Mouse (Mus musculus): ENCODE results near the gene Xndc1. TPM values are rescaled to one million over a fixed set of nuclear protein-coding genes. Genes with fewer than 3 reads are reported as not detected.
A peak's percentile ranks its signal among the peaks of the same experiment; 100 is the strongest.

Gene Xndc1
- polyA plus RNA-seq, 1 experiment = 2.0 TPM

DNA sequence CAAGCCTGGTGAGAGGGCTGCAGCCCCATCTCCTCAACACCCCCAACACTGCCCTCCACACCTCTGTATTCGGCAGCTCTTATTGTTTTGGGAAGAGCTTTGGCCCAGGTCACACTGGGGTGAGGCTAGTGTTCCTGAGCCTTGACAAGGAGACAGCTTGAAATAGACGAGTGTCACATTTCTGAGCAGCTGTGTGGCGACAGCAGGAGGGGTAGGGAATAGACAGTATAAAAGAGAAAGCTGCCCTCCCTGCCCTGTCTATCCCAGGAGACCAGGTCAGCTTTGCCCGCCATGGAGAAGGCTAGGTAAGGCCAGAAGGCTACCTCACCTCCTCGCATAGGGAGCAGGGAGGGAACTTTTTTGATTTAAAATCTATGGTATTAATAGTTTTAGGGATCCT is 36.2 kb downstream of the Xndc1 start, which contains the start of gene Art1:
Gene Art1 (plus strand): TSS at position 257 of the 400 bp plus-strand sequence.
- no peaks in the 10 kb centered on the region for H3K36me3 ChIP-seq (ENCODE audit: control insufficient read depth)
- H3K4me3 ChIP-seq (replicated peaks) = no peak within 1 kb of the TSS
- TF ChIP-seq TAL1 (IDR thresholded peaks at IDR 0.05; ENCODE audit: low read length) = no peak
- no peak for TF ChIP-seq GATA1 (IDR thresholded peaks at IDR 0.05; ENCODE audit: low read length)
- peaks cover 41% of the 10 kb centered on the region for H3K4me1 ChIP-seq (ENCODE audit: control insufficient read depth)
- peaks cover 26% of the 10 kb centered on the region for H3K27me3 ChIP-seq (ENCODE audit: control insufficient read depth)
- no peaks in the 10 kb centered on the region for H3K9me3 ChIP-seq (ENCODE audit: control insufficient read depth, low read length)

DNA sequence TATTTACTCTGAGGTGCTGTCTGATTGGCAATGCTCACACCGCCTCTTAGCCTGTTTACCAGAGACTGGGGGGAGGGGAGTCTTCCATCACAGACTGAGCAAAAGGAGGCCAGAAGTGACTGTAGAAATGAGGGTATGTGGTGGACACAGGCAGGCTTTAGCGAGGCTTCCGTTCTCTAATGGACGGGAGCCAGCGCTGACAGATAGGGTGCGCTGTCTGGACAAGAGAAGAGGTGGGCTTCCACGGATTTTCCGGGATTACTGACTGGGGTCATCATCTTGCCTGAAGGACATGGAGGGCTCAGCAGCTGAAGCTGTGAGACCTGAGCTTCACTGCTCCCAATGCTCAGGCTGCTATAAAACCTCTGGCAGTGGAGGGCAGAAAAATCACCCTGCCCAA is 36.9 kb downstream of the Xndc1 start:
- TF ChIP-seq GATA1 (IDR thresholded peaks at IDR 0.05; ENCODE audit: low read length) = no peak
- no peak for TF ChIP-seq TAL1 (IDR thresholded peaks at IDR 0.05; ENCODE audit: low read length)
- Histone ChIP-seq H3K4me1 (ENCODE audit: control insufficient read depth) (peaks cover 47% of the 10 kb centered on the region), H3K9me3 (ENCODE audit: control insufficient read depth, low read length) (no peaks in the 10 kb centered on the region), H3K4me3 (replicated peaks) (no peak overlapping the region), H3K36me3 (ENCODE audit: control insufficient read depth) (no peaks in the 10 kb centered on the region), H3K27me3 (ENCODE audit: control insufficient read depth) (peaks cover 28% of the 10 kb centered on the region)

DNA sequence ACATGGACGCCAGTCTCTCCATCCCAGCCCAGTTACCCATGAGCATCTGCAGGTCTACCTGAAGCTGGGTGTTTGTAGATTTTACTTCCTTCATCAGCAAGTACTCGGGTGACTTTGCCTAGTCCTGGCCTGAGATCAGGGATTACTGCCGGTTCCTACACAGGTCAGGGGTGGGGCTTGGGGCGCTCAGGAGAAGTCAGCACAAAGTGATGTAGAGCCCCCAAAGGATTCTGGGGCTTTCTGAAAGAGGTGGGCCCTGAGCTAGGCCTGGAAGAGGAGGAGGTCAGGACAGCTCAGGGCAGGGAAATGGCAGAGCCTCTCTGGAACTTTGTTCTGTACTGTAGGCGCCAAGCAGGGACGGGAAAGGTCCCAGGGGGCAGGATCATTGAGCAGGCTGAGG is 37.4 kb downstream of the Xndc1 start:
- peaks cover 26% of the 10 kb centered on the region for H3K27me3 ChIP-seq (ENCODE audit: control insufficient read depth)
- no peak for TF ChIP-seq TAL1 (IDR thresholded peaks at IDR 0.05; ENCODE audit: low read length)
- no peak for TF ChIP-seq GATA1 (IDR thresholded peaks at IDR 0.05; ENCODE audit: low read length)
- peaks cover 47% of the 10 kb centered on the region for H3K4me1 ChIP-seq (ENCODE audit: control insufficient read depth)
- no peaks in the 10 kb centered on the region for H3K9me3 ChIP-seq (ENCODE audit: control insufficient read depth, low read length)
- no peaks in the 10 kb centered on the region for H3K36me3 ChIP-seq (ENCODE audit: control insufficient read depth)
- H3K4me3 ChIP-seq (replicated peaks) = no peak overlapping the region

- Histone ChIP-seq H3K27me3 (ENCODE audit: control insufficient read depth) (peaks cover 18% of the 10 kb centered on the region), H3K4me3 (replicated peaks) (no peak overlapping the region), H3K36me3 (ENCODE audit: control insufficient read depth) (no peaks in the 10 kb centered on the region), H3K9me3 (ENCODE audit: control insufficient read depth, low read length) (no peaks in the 10 kb centered on the region), H3K4me1 (ENCODE audit: control insufficient read depth) (peaks cover 47% of the 10 kb centered on the region)
- TF ChIP-seq TAL1 (IDR thresholded peaks at IDR 0.05; ENCODE audit: low read length) = no peak
- TF ChIP-seq GATA1 (IDR thresholded peaks at IDR 0.05; ENCODE audit: low read length) = no peak
These were observed 38.2 kb downstream of the Xndc1 start for GRCm38 (mm10) chr7:102103555-102103954.

- no peak for TF ChIP-seq GATA1 (IDR thresholded peaks at IDR 0.05; ENCODE audit: low read length)
- no peak for TF ChIP-seq TAL1 (IDR thresholded peaks at IDR 0.05; ENCODE audit: low read length)
- peaks cover 47% of the 10 kb centered on the region for H3K4me1 ChIP-seq (ENCODE audit: control insufficient read depth)
These were observed 38.8 kb downstream of the Xndc1 start for GRCm38 (mm10) chr7:102104126-102104525.

GRCm38 (mm10) chr7:102106700-102107141 is 41.4 kb downstream of the Xndc1 start:
- Histone ChIP-seq H3K36me3 (ENCODE audit: control insufficient read depth) (no peaks in the 10 kb centered on the region), H3K4me1 (ENCODE audit: control insufficient read depth) (peaks cover 32% of the 10 kb centered on the region), H3K27me3 (ENCODE audit: control insufficient read depth) (peaks cover 3% of the 10 kb centered on the region; the same call in 1 of the 2 replicates), H3K9me3 (ENCODE audit: control insufficient read depth, low read length) (no peaks in the 10 kb centered on the region), H3K4me3 (replicated peaks) (peak overlapping the region; percentile 30)
- TF ChIP-seq TAL1 (IDR thresholded peaks at IDR 0.05; ENCODE audit: low read length) (no peak), GATA1 (IDR thresholded peaks at IDR 0.05; ENCODE audit: low read length) (no peak)

More at GRCm38 (mm10) chr7:102104126-102104525, 38.8 kb downstream of the Xndc1 start:
- Histone ChIP-seq H3K4me3 (replicated peaks) (no peak overlapping the region), H3K36me3 (ENCODE audit: control insufficient read depth) (no peaks in the 10 kb centered on the region), H3K9me3 (ENCODE audit: control insufficient read depth, low read length) (no peaks in the 10 kb centered on the region), H3K27me3 (ENCODE audit: control insufficient read depth) (peaks cover 13% of the 10 kb centered on the region)

GRCm38 (mm10) chr7:102108206-102108605 is 42.9 kb downstream of the Xndc1 start:
- Histone ChIP-seq H3K27me3 (ENCODE audit: control insufficient read depth) (peaks cover 7% of the 10 kb centered on the region), H3K9me3 (ENCODE audit: control insufficient read depth, low read length) (no peaks in the 10 kb centered on the region)
- no peak for TF ChIP-seq TAL1 (IDR thresholded peaks at IDR 0.05; ENCODE audit: low read length)
- TF ChIP-seq GATA1 (IDR thresholded peaks at IDR 0.05; ENCODE audit: low read length) = no peak

GRCm38 (mm10) chr7:102109171-102109570 is 43.9 kb downstream of the Xndc1 start, which contains the start of gene Art5:
Gene Art5 (minus strand): TSS chr7:102109489.
- H3K4me1 ChIP-seq (ENCODE audit: control insufficient read depth) = peaks cover 23% of the 10 kb centered on the region
- no peak within 1 kb of the TSS for H3K4me3 ChIP-seq (replicated peaks)
- TF ChIP-seq GATA1 (IDR thresholded peaks at IDR 0.05; ENCODE audit: low read length) (no peak), TAL1 (IDR thresholded peaks at IDR 0.05; ENCODE audit: low read length) (no peak)
- H3K9me3 ChIP-seq (ENCODE audit: control insufficient read depth, low read length) = no peaks in the 10 kb centered on the region
- H3K36me3 ChIP-seq (ENCODE audit: control insufficient read depth) = no peaks in the 10 kb centered on the region
- peaks cover 9% of the 10 kb centered on the region for H3K27me3 ChIP-seq (ENCODE audit: control insufficient read depth)

More at GRCm38 (mm10) chr7:102108206-102108605, 42.9 kb downstream of the Xndc1 start:
- H3K4me3 ChIP-seq (replicated peaks) = no peak overlapping the region
- peaks cover 23% of the 10 kb centered on the region for H3K4me1 ChIP-seq (ENCODE audit: control insufficient read depth)
- H3K36me3 ChIP-seq (ENCODE audit: control insufficient read depth) = no peaks in the 10 kb centered on the region

GRCm38 (mm10) chr7:102109746-102110145 is 44.4 kb downstream of the Xndc1 start:
- H3K9me3 ChIP-seq (ENCODE audit: control insufficient read depth, low read length) = no peaks in the 10 kb centered on the region
- no peak overlapping the region for H3K4me3 ChIP-seq (replicated peaks)
- TF ChIP-seq GATA1 (IDR thresholded peaks at IDR 0.05; ENCODE audit: low read length) (no peak), TAL1 (IDR thresholded peaks at IDR 0.05; ENCODE audit: low read length) (no peak)
- peaks cover 9% of the 10 kb centered on the region for H3K27me3 ChIP-seq (ENCODE audit: control insufficient read depth)
- H3K4me1 ChIP-seq (ENCODE audit: control insufficient read depth) = peaks cover 20% of the 10 kb centered on the region
- no peaks in the 10 kb centered on the region for H3K36me3 ChIP-seq (ENCODE audit: control insufficient read depth)
